Mouse (Mus musculus) hindbrain, embryonic 10.5 days (tissue): ENCODE measurements around the gene Srebf2. TPM values are rescaled to one million over a fixed set of nuclear protein-coding genes. Genes with fewer than 3 reads are reported as not detected.

Source experiments
- microRNA counts: library from miRNA; unstranded; fragments of <30 nt; microRNA quantifications from one replicate; lab custom pipeline; 2017
- polyA plus RNA-seq: library from polyadenylated mRNA; unstranded; fragments of >200 nt; fragmentation: Nextera tagmentation; extraction: Ambion mirVana; gene quantifications from 2 replicates; pipeline ENCODE4 v1.2.1, GENCODE M21; 2016

Gene Srebf2
- polyA plus RNA-seq, 1 experiment from 2014 or later: 242 TPM

MicroRNAs encoded within 50 kb of the gene (microRNA counts, 519-probe panel; counts per million panel counts)
- microRNA mmu-miR-33 (lab: Ali Mortazavi, UCI): 1,255 counts per million, percentile 77 among the panel's probes with 10 or more counts

Other genes with a start within 250 kb of the Srebf2 start
- 84.8 and 86.3 TPM in 2 replicates for gene Polr3h, start 220.9 kb upstream of the Srebf2 start, polyA plus RNA-seq
- gene Csdc2, start 210.4 kb upstream of the Srebf2 start, polyA plus RNA-seq: 13.8 and 33.7 TPM in 2 replicates
- gene Pmm1, start 186.3 kb upstream of the Srebf2 start, polyA plus RNA-seq: 37.3 and 39.0 TPM in 2 replicates
- gene 1700029P11Rik, start 166.6 kb upstream of the Srebf2 start, polyA plus RNA-seq: not detected in 2 replicates
- 62.1 and 75.1 TPM in 2 replicates for gene Xrcc6, start 159.3 kb upstream of the Srebf2 start, polyA plus RNA-seq
- gene Desi1, start 113.3 kb upstream of the Srebf2 start, polyA plus RNA-seq: 36.4 and 39.7 TPM in 2 replicates
- gene Snu13, start 99.6 kb upstream of the Srebf2 start, polyA plus RNA-seq: 276 and 351 TPM in 2 replicates
- gene 4930407I10Rik, start 88.0 kb upstream of the Srebf2 start, polyA plus RNA-seq: not detected in 2 replicates
- gene Mei1, start 77.2 kb upstream of the Srebf2 start, polyA plus RNA-seq: 0.06 TPM in 1 of 2 replicates, not detected in the other
- gene Ccdc134, start 19.3 kb upstream of the Srebf2 start, polyA plus RNA-seq: 19.6 and 23.4 TPM in 2 replicates
- gene Shisa8, start 65.6 kb downstream of the Srebf2 start, polyA plus RNA-seq: 1.6 and 1.8 TPM in 2 replicates
- 0.18 and 0.46 TPM in 2 replicates for gene Tnfrsf13c, start 77.2 kb downstream of the Srebf2 start, polyA plus RNA-seq
- gene Cenpm, start 97.6 kb downstream of the Srebf2 start, polyA plus RNA-seq: 86.2 and 92.6 TPM in 2 replicates
- 0.17 and 1.5 TPM in 2 replicates for gene 1500009C09Rik, start 105.2 kb downstream of the Srebf2 start, polyA plus RNA-seq
- gene Sept3, start 127.7 kb downstream of the Srebf2 start, polyA plus RNA-seq: 72.8 and 111 TPM in 2 replicates
- gene Wbp2nl, start 151.8 kb downstream of the Srebf2 start, polyA plus RNA-seq: 0.19 TPM in 1 of 2 replicates, not detected in the other
- gene Naga, start 191.7 kb downstream of the Srebf2 start, polyA plus RNA-seq: 20.9 and 24.9 TPM in 2 replicates
- gene Pheta2, start 191.8 kb downstream of the Srebf2 start, polyA plus RNA-seq: 4.8 TPM in 2 replicates
- 269 and 314 TPM in 2 replicates for gene Smdt1, start 191.8 kb downstream of the Srebf2 start, polyA plus RNA-seq
- gene Ndufa6, start 207.1 kb downstream of the Srebf2 start, polyA plus RNA-seq: 267 and 273 TPM in 2 replicates
- 2.5 and 3.0 TPM in 2 replicates for gene Cyp2d22, start 233.1 kb downstream of the Srebf2 start, polyA plus RNA-seq
- gene Cyp2d11, start 246.8 kb downstream of the Srebf2 start, polyA plus RNA-seq: not detected in 2 replicates